Mouse (Mus musculus): ENCODE measurements around the gene Pde3a.

- TF ChIP-seq CTCF (IDR thresholded peaks at IDR 0.05; ENCODE audit: extremely low read depth, insufficient read depth, low read length) (no peak), POLR2A (IDR thresholded peaks at IDR 0.05; ENCODE audit: extremely low read depth, insufficient read depth, low read length) (no peak)
These were observed 139.0 kb downstream of the Pde3a start for GRCm38 (mm10) chr6:141388104-141388503.

All from cortical plate, adult 2 months (tissue).